Mouse (Mus musculus) ES-CJ7 (cell line): ENCODE data around the gene Gm28230.

Experiments used
- DNase-seq: peaks from one replicate; pipeline ENCODE4 v3.0.0; 2011; ENCODE audit warnings: low read depth, low spot score

Gene Gm28230

GRCm38 (mm10) chr2:74738623-74739475 is 12.3 kb downstream of the Gm28230 start:
- DNase-seq, result no peak

- DNase-seq, result no peak
Measured at GRCm38 (mm10) chr2:74739476-74739800, 12.9 kb downstream of the Gm28230 start.

- no peak for DNase-seq
Measured at GRCm38 (mm10) chr2:74739869-74740268, 13.3 kb downstream of the Gm28230 start.

- DNase-seq, result peak; percentile 10
Measured at GRCm38 (mm10) chr2:74740311-74741091, 14.0 kb downstream of the Gm28230 start.

GRCm38 (mm10) chr2:74741252-74741978 is 14.9 kb downstream of the Gm28230 start:
- DNase-seq, result no peak

GRCm38 (mm10) chr2:74741979-74742277 is 15.4 kb downstream of the Gm28230 start:
- DNase-seq, result no peak

- DNase-seq, result peak; percentile 24
Measured at GRCm38 (mm10) chr2:74745540-74746297, 19.2 kb downstream of the Gm28230 start.

- peak; percentile 19 for DNase-seq
Measured at GRCm38 (mm10) chr2:74746298-74746921, 19.9 kb downstream of the Gm28230 start.

GRCm38 (mm10) chr2:74747006-74747405 is 20.5 kb downstream of the Gm28230 start:
- peak; percentile 14 for DNase-seq

- DNase-seq, result no peak
Measured at GRCm38 (mm10) chr2:74747661-74748141, 21.2 kb downstream of the Gm28230 start.

- DNase-seq, result no peak
Measured at GRCm38 (mm10) chr2:74748436-74748995, 22.0 kb downstream of the Gm28230 start.

- peak; percentile 74 for DNase-seq
Measured at GRCm38 (mm10) chr2:74749337-74750121, 23.0 kb downstream of the Gm28230 start.

- no peak for DNase-seq
Measured at GRCm38 (mm10) chr2:74750731-74751250, 24.3 kb downstream of the Gm28230 start.

- DNase-seq, result no peak
Measured at GRCm38 (mm10) chr2:74751861-74752260, 25.3 kb downstream of the Gm28230 start.

- DNase-seq, result no peak
Measured at GRCm38 (mm10) chr2:74752431-74753174, 26.1 kb downstream of the Gm28230 start.

GRCm38 (mm10) chr2:74753175-74753523 is 26.6 kb downstream of the Gm28230 start:
- DNase-seq, result peak; percentile 17

- DNase-seq, result no peak
Measured at GRCm38 (mm10) chr2:74753711-74754110, 27.2 kb downstream of the Gm28230 start.

GRCm38 (mm10) chr2:74760146-74760545 is 33.6 kb downstream of the Gm28230 start:
- DNase-seq, result no peak

- no peak for DNase-seq
Measured at GRCm38 (mm10) chr2:74761941-74762340, 35.4 kb downstream of the Gm28230 start.
